Comparison of ENCODE assay signal across 24 mouse cellular contexts in the genomic region with DNA sequence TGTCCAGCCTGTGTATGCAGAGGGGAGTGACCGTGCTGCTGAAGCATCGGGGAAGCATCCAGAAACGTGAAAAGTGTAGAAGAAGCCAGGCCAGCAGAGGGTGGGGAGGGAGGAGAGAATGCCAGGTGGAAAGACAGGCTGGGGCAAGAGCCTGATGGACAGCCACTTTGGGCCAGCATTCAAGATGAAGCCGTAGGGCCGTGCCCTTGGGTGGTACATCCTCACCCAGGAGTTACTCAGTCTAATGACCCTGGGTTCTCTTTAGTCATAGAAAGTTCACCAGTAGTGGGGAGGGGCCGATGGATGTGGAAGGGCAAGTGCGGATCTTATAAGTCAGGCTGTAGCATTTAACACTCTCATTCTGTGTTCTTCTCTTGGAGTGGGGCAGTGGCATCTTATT. TPM values are rescaled to one million over a fixed set of nuclear protein-coding genes. Genes with fewer than 3 reads are reported as not detected.
"Had no signal": no experiment of that assay in that cellular context is flagged by ENCODE, and none has a peak within 500 bp of the region (broad histone marks: within the 10 kb centered on the region; RNA-seq: fewer than 3 reads in every experiment).

No protein-coding gene starts in this region.

- H3K4me3 ChIP-seq: lung, embryonic 15.5 days; megakaryocyte, embryonic 14.5 days; midbrain, embryonic 13.5 days; midbrain, embryonic 15.5 days; neural tube, embryonic 12.5 days; stomach, embryonic 15.5 days had no signal

- H3K27ac ChIP-seq: lung, embryonic 15.5 days; macrophage; midbrain, embryonic 13.5 days; midbrain, embryonic 15.5 days; neural tube, embryonic 12.5 days; stomach, embryonic 15.5 days; stomach, postnatal 0 days had no signal

- H3K9me3 ChIP-seq: lung, embryonic 15.5 days; megakaryocyte, embryonic 14.5 days; midbrain, embryonic 13.5 days; midbrain, embryonic 15.5 days; neural tube, embryonic 12.5 days; stomach, embryonic 15.5 days had no signal

- H3K4me2 ChIP-seq: lung, embryonic 15.5 days; midbrain, embryonic 11.5 days; midbrain, embryonic 13.5 days; midbrain, embryonic 15.5 days; neural tube, embryonic 12.5 days; stomach, embryonic 15.5 days had no signal

- H3K4me1 ChIP-seq: lung, embryonic 15.5 days; megakaryocyte, embryonic 14.5 days; midbrain, embryonic 13.5 days; midbrain, embryonic 15.5 days; neural tube, embryonic 12.5 days; stomach, embryonic 15.5 days had no signal

- H3K9ac ChIP-seq: lung, embryonic 15.5 days; midbrain, embryonic 13.5 days; midbrain, embryonic 15.5 days; neural tube, embryonic 12.5 days; stomach, embryonic 15.5 days had no signal

- H3K27me3 ChIP-seq: lung, embryonic 15.5 days; megakaryocyte, embryonic 14.5 days; midbrain, embryonic 13.5 days; midbrain, embryonic 15.5 days; neural tube, embryonic 12.5 days; stomach, embryonic 15.5 days had no signal

- DNase-seq: lung, postnatal 14 days; lung, postnatal 36 days; right cerebral cortex, postnatal 14 days; thymus, adult 2 months; thymus, postnatal 25 days; thymus, postnatal 4 days had no signal

RNA-seq across cellular contexts. Expression of gene Kcns1, which starts 14.8 kb away (rescaled TPM):
- total RNA-seq: monocyte, adult 5-6 weeks; neutrophil, adult 5-6 weeks had no signal
- polyA plus RNA-seq: lung, embryonic 15.5 days; lung, postnatal 0 days; macrophage had no signal

RNA-seq across cellular contexts. Expression of gene Wfdc5, which starts 26.4 kb away (rescaled TPM):
- total RNA-seq: megakaryocyte progenitor cell, adult 5-6 weeks; midbrain, postnatal 0 days; monocyte, adult 5-6 weeks; neutrophil, adult 5-6 weeks had no signal
- polyA plus RNA-seq: lung, embryonic 15.5 days; macrophage; midbrain, embryonic 11.5 days; midbrain, embryonic 13.5 days; midbrain, embryonic 15.5 days; midbrain, postnatal 0 days; neural tube, embryonic 12.5 days; neural tube, embryonic 14.5 days; spleen, adult 2 months; testis, adult 2 months had no signal

RNA-seq across cellular contexts. Expression of gene Wfdc12, which starts 34.2 kb away (rescaled TPM):
- total RNA-seq: megakaryocyte progenitor cell, adult 5-6 weeks; midbrain, postnatal 0 days; monocyte, adult 5-6 weeks; neutrophil, adult 5-6 weeks had no signal
- polyA plus RNA-seq: lung, embryonic 15.5 days; macrophage; midbrain, embryonic 11.5 days; midbrain, embryonic 13.5 days; midbrain, embryonic 15.5 days; midbrain, postnatal 0 days; neural tube, embryonic 12.5 days; neural tube, embryonic 14.5 days; spleen, adult 2 months; stomach, embryonic 15.5 days had no signal

RNA-seq across cellular contexts. Expression of gene Wfdc15a, which starts 43.8 kb away (rescaled TPM):
- total RNA-seq: megakaryocyte progenitor cell, adult 5-6 weeks; midbrain, postnatal 0 days; monocyte, adult 5-6 weeks; neutrophil, adult 5-6 weeks had no signal
- polyA plus RNA-seq: lung, embryonic 15.5 days; lung, postnatal 0 days; macrophage; midbrain, embryonic 11.5 days; midbrain, embryonic 13.5 days; midbrain, embryonic 15.5 days; midbrain, postnatal 0 days; neural tube, embryonic 12.5 days; neural tube, embryonic 14.5 days; spleen, adult 2 months; stomach, embryonic 15.5 days; thymus, adult 2 months; urinary bladder, adult 2 months had no signal
